Mouse (Mus musculus): ENCODE results near the gene Rab3a. TPM values are rescaled to one million over a fixed set of nuclear protein-coding genes. Genes with fewer than 3 reads are reported as not detected.

Rab3a gene
- polyA plus RNA-seq, 1 experiment from 2014 or later, result 2.7 TPM

DNA sequence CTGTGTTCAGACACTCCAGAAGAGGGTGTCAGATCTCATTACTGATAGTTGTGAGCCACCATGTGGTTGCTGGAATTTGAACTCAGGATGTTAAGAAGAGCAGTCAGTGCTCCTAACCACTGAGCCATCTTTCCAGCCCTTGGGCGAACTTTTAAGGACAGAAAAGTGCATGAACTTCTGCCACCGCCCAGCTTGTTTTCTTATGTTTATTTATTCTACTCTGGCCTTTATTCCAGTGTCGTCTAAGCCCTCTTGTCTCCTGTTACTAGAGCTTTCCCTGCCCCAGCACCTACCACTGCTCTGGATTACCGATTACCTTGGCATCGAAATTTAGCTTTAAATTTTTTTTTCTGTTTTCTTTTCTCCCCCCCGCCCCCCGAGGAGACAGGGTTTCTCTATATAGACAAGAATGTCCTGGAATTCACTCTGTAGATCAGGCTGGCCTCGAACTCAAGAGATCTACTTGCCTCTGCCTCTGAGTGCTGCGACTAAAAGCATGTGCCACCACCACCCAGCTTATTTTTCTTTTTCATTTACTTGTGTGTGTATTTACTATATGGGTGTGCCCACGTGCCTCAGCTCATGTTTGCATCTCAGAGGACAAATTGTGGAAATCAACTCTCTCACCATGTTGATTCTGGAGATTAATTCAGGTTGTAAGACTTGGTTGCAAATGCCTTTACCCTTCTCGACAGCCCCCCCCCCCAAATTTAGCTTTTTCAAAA is 48.5 kb downstream of the Rab3a start:
- peaks cover 79% of the 10 kb centered on the region for H3K4me1 ChIP-seq (replicated peaks)
- H3K27me3 ChIP-seq, result peaks cover 58% of the 10 kb centered on the region
- H3K27ac ChIP-seq (replicated peaks), result no peak overlapping the region
- no peak overlapping the region for H3K9ac ChIP-seq
- no peaks in the 10 kb centered on the region for H3K9me3 ChIP-seq (replicated peaks)
- H3K4me2 ChIP-seq, result peak overlapping the region; percentile 98
- peak overlapping the region; percentile 60 for H3K4me3 ChIP-seq (replicated peaks)
- 59% methylated on average over 11 of the region's 11 CpGs for WGBS (ENCODE audit: insufficient replicate concordance)
- no peaks in the 10 kb centered on the region for H3K36me3 ChIP-seq (replicated peaks)
- no peak for ATAC-seq (ENCODE audit: insufficient read depth)

DNA sequence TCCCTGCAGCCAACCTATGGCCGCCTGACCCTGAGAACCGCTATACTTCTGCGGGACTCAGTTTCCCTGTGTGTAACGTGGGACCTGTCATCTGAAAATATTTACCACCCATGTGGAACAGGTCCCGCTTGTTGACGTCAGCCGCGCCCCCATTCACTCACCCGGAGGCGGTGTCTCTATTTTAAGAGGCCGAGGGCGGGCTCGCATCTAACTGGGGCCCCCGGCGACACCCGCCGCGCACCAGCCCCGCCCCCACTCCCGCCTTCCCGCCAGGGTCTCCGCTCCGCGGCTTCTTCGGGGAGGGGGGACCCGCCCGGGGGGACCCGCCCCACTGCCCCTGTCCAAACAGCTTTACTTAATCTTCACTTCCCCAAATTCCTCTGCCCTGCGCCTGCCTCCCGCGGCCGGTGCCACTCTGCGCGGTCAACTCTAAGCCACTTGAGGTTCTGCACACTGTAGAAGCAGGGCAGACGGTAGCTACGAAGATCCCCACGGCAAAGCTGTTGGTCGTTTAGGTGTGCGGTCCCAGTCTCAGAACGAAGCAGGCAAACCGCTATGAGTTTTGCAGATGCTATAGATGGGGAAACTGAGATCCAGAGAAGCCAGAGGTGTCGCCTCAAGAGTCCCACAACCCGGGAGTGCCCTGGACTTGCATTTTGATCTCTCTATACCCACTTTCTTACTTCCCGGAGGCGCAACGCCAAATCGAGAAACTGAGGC is 49.4 kb downstream of the Rab3a start:
- Histone ChIP-seq H3K27me3 (peaks cover 50% of the 10 kb centered on the region), H3K4me1 (replicated peaks) (peaks cover 81% of the 10 kb centered on the region), H3K36me3 (replicated peaks) (no peaks in the 10 kb centered on the region), H3K4me3 (replicated peaks) (peak overlapping the region; percentile 60), H3K4me2 (peak overlapping the region; percentile 98), H3K9ac (peak overlapping the region; percentile 65), H3K27ac (replicated peaks) (peak overlapping the region; percentile 78), H3K9me3 (replicated peaks) (no peaks in the 10 kb centered on the region)
- peak; percentile 36 for ATAC-seq (ENCODE audit: insufficient read depth)
- WGBS (ENCODE audit: insufficient replicate concordance), result under 1% methylated on average over 44 of the region's 47 CpGs

DNA sequence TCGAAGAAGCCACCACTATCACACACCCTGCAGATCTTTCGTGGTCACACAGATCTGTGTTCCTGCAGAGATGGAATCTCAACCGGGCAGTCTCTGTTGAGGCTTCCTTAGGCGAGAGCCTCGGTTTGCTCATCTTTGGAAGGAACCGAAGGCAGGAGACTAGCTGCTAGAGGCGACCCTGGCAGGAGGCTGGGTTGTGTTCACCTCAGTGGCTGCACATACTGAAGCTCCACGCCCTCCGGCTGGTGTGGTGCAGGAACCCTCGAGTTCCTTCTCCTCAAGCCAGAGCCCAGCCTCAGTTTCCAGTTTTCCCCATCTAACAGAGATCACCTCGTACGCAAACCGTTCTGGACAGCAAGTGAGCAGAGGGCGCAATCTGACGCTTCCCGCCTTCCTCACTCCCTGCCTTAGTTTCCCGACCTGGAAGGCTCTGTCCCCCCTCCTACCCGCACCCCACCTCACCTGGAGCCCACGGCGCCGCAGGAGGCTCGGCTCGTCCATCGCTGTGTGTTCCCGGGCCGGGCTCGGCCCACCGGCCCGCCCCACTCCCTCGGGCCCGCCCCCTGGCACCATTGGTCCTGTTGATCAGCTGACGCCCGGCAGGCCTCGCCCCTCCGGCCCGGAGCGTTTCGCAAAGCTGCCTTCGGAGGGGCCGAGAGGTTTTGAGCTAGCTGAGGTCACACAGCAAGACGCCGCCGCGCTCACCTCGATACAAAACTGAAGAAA is 50.2 kb downstream of the Rab3a start, which contains the start of gene Mast3:
Gene Mast3, minus strand, starts transcription at position 574 of the 726 bp plus-strand sequence.
- WGBS (ENCODE audit: insufficient replicate concordance), result under 1% methylated on average over 45 of the region's 45 CpGs

DNA sequence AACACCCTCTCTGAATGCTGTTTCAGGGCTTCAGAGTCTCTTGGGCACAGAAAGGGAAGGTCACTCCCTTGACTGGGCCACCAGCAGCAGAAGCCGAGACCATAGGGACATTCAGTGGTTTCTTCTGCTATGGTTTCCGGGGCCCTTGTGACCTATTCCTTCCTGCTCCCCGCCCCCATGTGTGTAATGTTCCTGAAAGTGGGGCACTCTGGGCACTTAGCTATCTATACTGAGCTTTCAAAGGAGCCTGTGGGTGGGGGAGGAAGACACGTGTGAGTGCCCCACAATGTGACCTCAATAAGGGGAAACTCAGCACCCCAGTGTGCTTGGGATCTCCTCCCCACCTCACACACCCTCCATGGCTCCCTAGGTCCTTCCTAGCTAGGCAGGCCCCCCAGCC is 52.1 kb downstream of the Rab3a start:
- no peaks in the 10 kb centered on the region for H3K36me3 ChIP-seq (replicated peaks)
- H3K27me3 ChIP-seq, result peaks cover 43% of the 10 kb centered on the region
- ATAC-seq (ENCODE audit: insufficient read depth), result no peak
- WGBS (ENCODE audit: insufficient replicate concordance), result 23% methylated on average over 4 of the region's 4 CpGs
- H3K9ac ChIP-seq, result no peak overlapping the region
- H3K9me3 ChIP-seq (replicated peaks), result no peaks in the 10 kb centered on the region
- H3K4me1 ChIP-seq (replicated peaks), result peaks cover 73% of the 10 kb centered on the region
- H3K27ac ChIP-seq (replicated peaks), result peak overlapping the region; percentile 70
- no peak overlapping the region for H3K4me3 ChIP-seq (replicated peaks)
- peak overlapping the region; percentile 4; the same call in 1 of the 2 replicates for H3K4me2 ChIP-seq

More for the DNA sequence above, 50.2 kb downstream of the Rab3a start, which contains the start of gene Mast3:
- H3K4me1 ChIP-seq (replicated peaks), result peaks cover 82% of the 10 kb centered on the region
- H3K4me3 ChIP-seq (replicated peaks), result peak within 1 kb of the TSS; percentile 60
- H3K4me2 ChIP-seq, result peak within 1 kb of the TSS; percentile 98
- H3K36me3 ChIP-seq (replicated peaks), result no peaks in the 10 kb centered on the region
- H3K9me3 ChIP-seq (replicated peaks), result no peaks in the 10 kb centered on the region
- peak within 1 kb of the TSS; percentile 65 for H3K9ac ChIP-seq
- H3K27me3 ChIP-seq, result peaks cover 49% of the 10 kb centered on the region
- H3K27ac ChIP-seq (replicated peaks), result peak within 1 kb of the TSS; percentile 78
- peak; percentile 85 for ATAC-seq (ENCODE audit: insufficient read depth)

DNA sequence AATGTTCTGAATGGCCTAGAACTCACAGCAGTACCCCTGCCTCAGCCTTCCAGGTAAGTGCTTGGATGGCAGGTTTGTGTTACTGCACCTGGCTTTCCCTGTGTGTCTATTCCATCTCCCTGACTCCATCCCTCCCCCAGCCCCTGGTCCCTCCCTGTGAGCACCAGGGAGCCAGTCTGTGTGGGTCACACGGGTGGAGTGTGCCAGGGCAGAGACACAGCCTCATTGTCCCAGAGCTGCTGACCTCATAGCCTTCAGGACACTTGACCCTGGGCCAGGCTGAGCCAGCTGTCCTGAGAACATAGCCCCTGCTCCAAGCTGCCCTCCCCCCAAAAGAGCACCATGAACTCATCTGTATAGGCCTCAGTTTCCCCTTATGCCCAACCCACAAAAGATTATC is 52.8 kb downstream of the Rab3a start:
- Histone ChIP-seq H3K27ac (replicated peaks) (no peak overlapping the region; the same call in 1 of the 2 replicates), H3K9me3 (replicated peaks) (no peaks in the 10 kb centered on the region), H3K4me2 (peak overlapping the region; percentile 4; the same call in 1 of the 2 replicates), H3K27me3 (peaks cover 40% of the 10 kb centered on the region), H3K36me3 (replicated peaks) (no peaks in the 10 kb centered on the region), H3K9ac (no peak overlapping the region), H3K4me1 (replicated peaks) (peaks cover 65% of the 10 kb centered on the region), H3K4me3 (replicated peaks) (no peak overlapping the region)
- no peak for ATAC-seq (ENCODE audit: insufficient read depth)
- WGBS (ENCODE audit: insufficient replicate concordance), result 71% methylated on average over 1 of the region's 1 CpGs

DNA sequence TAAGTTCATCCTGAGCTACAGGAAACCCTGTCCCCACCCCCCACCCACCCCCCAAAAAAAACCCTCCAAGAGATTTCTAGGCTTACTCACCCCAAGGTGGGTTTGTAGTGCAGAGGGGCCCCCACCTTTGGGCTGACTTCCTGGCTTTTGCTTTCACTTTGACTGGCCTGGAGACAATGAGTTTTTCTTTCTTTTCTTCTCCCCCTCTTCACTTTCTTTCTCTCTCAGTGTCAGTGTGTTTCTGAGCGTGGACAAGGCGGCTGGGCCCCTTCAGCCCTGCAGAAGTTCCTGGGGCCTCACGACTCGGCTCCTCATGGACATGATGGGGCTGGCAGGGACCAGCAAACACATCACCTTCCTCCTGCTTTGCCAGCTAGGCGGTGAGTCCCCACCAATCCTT is 53.8 kb downstream of the Rab3a start, which contains the start of gene Il12rb1:
Gene Il12rb1, plus strand, starts transcription at position 211 of the 400 bp plus-strand sequence.
- H3K36me3 ChIP-seq (replicated peaks), result no peaks in the 10 kb centered on the region
- H3K4me2 ChIP-seq, result peak within 1 kb of the TSS; percentile 25
- peaks cover 57% of the 10 kb centered on the region for H3K4me1 ChIP-seq (replicated peaks)
- H3K4me3 ChIP-seq (replicated peaks), result no peak within 1 kb of the TSS
- no peak within 1 kb of the TSS for H3K27ac ChIP-seq (replicated peaks)
- H3K27me3 ChIP-seq, result peaks cover 46% of the 10 kb centered on the region
- no peak within 1 kb of the TSS for H3K9ac ChIP-seq
- H3K9me3 ChIP-seq (replicated peaks), result no peaks in the 10 kb centered on the region
- WGBS (ENCODE audit: insufficient replicate concordance), result 42% methylated on average over 5 of the region's 5 CpGs
- no peak for ATAC-seq (ENCODE audit: insufficient read depth)

Small RNA genes within 50 kb of the gene (microRNA-seq; reads per million reads assigned to microRNA genes)
- gene Mir7240, result 2.0 reads per million

Other genes with a start within 250 kb of the Rab3a start
- 58.0 and 60.5 TPM in 2 replicates for gene Rex1bd, start 247.9 kb upstream of the Rab3a start, polyA plus RNA-seq (2015; fragmentation: Nextera tagmentation; extraction: Ambion mirVana)
- 466 and 562 TPM in 2 replicates for gene Uba52, start 243.9 kb upstream of the Rab3a start, polyA plus RNA-seq (2015; fragmentation: Nextera tagmentation; extraction: Ambion mirVana)
- gene Fkbp8, start 227.0 kb upstream of the Rab3a start, polyA plus RNA-seq (2015; fragmentation: Nextera tagmentation; extraction: Ambion mirVana), result 163 and 186 TPM in 2 replicates
- gene Kxd1, start 226.7 kb upstream of the Rab3a start, polyA plus RNA-seq (2015; fragmentation: Nextera tagmentation; extraction: Ambion mirVana), result 28.9 and 30.2 TPM in 2 replicates
- 11.8 and 14.2 TPM in 2 replicates for gene Ell, start 215.2 kb upstream of the Rab3a start, polyA plus RNA-seq (2015; fragmentation: Nextera tagmentation; extraction: Ambion mirVana)
- 43.2 and 44.7 TPM in 2 replicates for gene Isyna1, start 160.3 kb upstream of the Rab3a start, polyA plus RNA-seq (2015; fragmentation: Nextera tagmentation; extraction: Ambion mirVana)
- 37.8 and 47.7 TPM in 2 replicates for gene Ssbp4, start 145.8 kb upstream of the Rab3a start, polyA plus RNA-seq (2015; fragmentation: Nextera tagmentation; extraction: Ambion mirVana)
- gene Lrrc25, start 138.5 kb upstream of the Rab3a start, polyA plus RNA-seq (2015; fragmentation: Nextera tagmentation; extraction: Ambion mirVana), result 7.2 and 7.4 TPM in 2 replicates
- 3.4 and 4.3 TPM in 2 replicates for gene Gdf15, start 122.2 kb upstream of the Rab3a start, polyA plus RNA-seq (2015; fragmentation: Nextera tagmentation; extraction: Ambion mirVana)
- 21.7 and 22.3 TPM in 2 replicates for gene Pgpep1, start 94.3 kb upstream of the Rab3a start, polyA plus RNA-seq (2015; fragmentation: Nextera tagmentation; extraction: Ambion mirVana)
- 148 and 155 TPM in 2 replicates for gene Lsm4, start 81.4 kb upstream of the Rab3a start, polyA plus RNA-seq (2015; fragmentation: Nextera tagmentation; extraction: Ambion mirVana)
- gene Jund, start 55.7 kb upstream of the Rab3a start, polyA plus RNA-seq (2015; fragmentation: Nextera tagmentation; extraction: Ambion mirVana), result 23.7 and 26.1 TPM in 2 replicates
- gene Iqcn, start 51.2 kb upstream of the Rab3a start, polyA plus RNA-seq (2015; fragmentation: Nextera tagmentation; extraction: Ambion mirVana), result 0.01 and 0.02 TPM in 2 replicates
- gene Gm3336, start 36.1 kb upstream of the Rab3a start, polyA plus RNA-seq (2015; fragmentation: Nextera tagmentation; extraction: Ambion mirVana), result 0.13 and 0.35 TPM in 2 replicates
- gene Pde4c, start 31.0 kb upstream of the Rab3a start, polyA plus RNA-seq (2015; fragmentation: Nextera tagmentation; extraction: Ambion mirVana), result 1.4 and 1.9 TPM in 2 replicates
- gene Mpv17l2, start 6.3 kb downstream of the Rab3a start, polyA plus RNA-seq (2015; fragmentation: Nextera tagmentation; extraction: Ambion mirVana), result 34.7 and 37.8 TPM in 2 replicates
- 14.7 and 16.5 TPM in 2 replicates for gene Pik3r2, start 22.0 kb downstream of the Rab3a start, polyA plus RNA-seq (2015; fragmentation: Nextera tagmentation; extraction: Ambion mirVana)
- 6.7 and 8.2 TPM in 2 replicates for gene Mast3, start 50.4 kb downstream of the Rab3a start, polyA plus RNA-seq (2015; fragmentation: Nextera tagmentation; extraction: Ambion mirVana)
- 0.22 TPM in 2 replicates for gene Il12rb1, start 53.8 kb downstream of the Rab3a start, polyA plus RNA-seq (2015; fragmentation: Nextera tagmentation; extraction: Ambion mirVana)
- 12.6 and 15.2 TPM in 2 replicates for gene Arrdc2, start 85.0 kb downstream of the Rab3a start, polyA plus RNA-seq (2015; fragmentation: Nextera tagmentation; extraction: Ambion mirVana)
- 0.25 and 0.38 TPM in 2 replicates for gene Kcnn1, start 108.6 kb downstream of the Rab3a start, polyA plus RNA-seq (2015; fragmentation: Nextera tagmentation; extraction: Ambion mirVana)
- gene Ccdc124, start 119.3 kb downstream of the Rab3a start, polyA plus RNA-seq (2015; fragmentation: Nextera tagmentation; extraction: Ambion mirVana), result 48.1 and 51.2 TPM in 2 replicates
- 0.05 TPM in 1 of 2 replicates, not detected in the other for gene Slc5a5, start 138.1 kb downstream of the Rab3a start, polyA plus RNA-seq (2015; fragmentation: Nextera tagmentation; extraction: Ambion mirVana)
- gene Rpl18a, start 142.7 kb downstream of the Rab3a start, polyA plus RNA-seq (2015; fragmentation: Nextera tagmentation; extraction: Ambion mirVana), result 2,061 and 2,126 TPM in 2 replicates
- gene Map1s, start 151.3 kb downstream of the Rab3a start, polyA plus RNA-seq (2015; fragmentation: Nextera tagmentation; extraction: Ambion mirVana), result 15.4 and 17.6 TPM in 2 replicates

All from liver, embryonic 15.5 days (tissue).